Comparison of ENCODE assay signal across 9 mouse cellular contexts in genomic region chr6:37211545-37212247, GRCm38 (mm10).
A peak's percentile ranks its signal among the peaks of the same experiment; 100 is the strongest.
DNase-seq lines count a peak whose midpoint lies in the region; ATAC-seq lines count a peak whose summit lies in the region.
"Had no signal": no experiment of that assay in that cellular context is flagged by ENCODE, and none has a peak within 500 bp of the region (broad histone marks: within the 10 kb centered on the region; RNA-seq: fewer than 3 reads in every experiment).

No protein-coding gene starts in this region.

- H3K4me2 ChIP-seq in embryonic facial prominence, embryonic 12.5 days (replicated peaks) = no peak overlapping the region
- no peak overlapping the region for H3K4me2 ChIP-seq in hindbrain, embryonic 13.5 days
- H3K4me2 ChIP-seq in neural tube, embryonic 12.5 days (replicated peaks) = no peak overlapping the region
- H3K4me2 ChIP-seq: liver, embryonic 13.5 days had no signal

- peaks cover 32% of the 10 kb centered on the region for H3K4me1 ChIP-seq in embryonic facial prominence, embryonic 12.5 days
- H3K4me1 ChIP-seq in hindbrain, embryonic 13.5 days (replicated peaks) = peaks cover 43% of the 10 kb centered on the region
- H3K4me1 ChIP-seq in neural tube, embryonic 12.5 days = peaks cover 19% of the 10 kb centered on the region
- H3K4me1 ChIP-seq: liver, embryonic 13.5 days had no signal

- no peaks in the 10 kb centered on the region for H3K36me3 ChIP-seq in embryonic facial prominence, embryonic 12.5 days
- no peaks in the 10 kb centered on the region for H3K36me3 ChIP-seq in hindbrain, embryonic 13.5 days
- no peaks in the 10 kb centered on the region for H3K36me3 ChIP-seq in neural tube, embryonic 12.5 days
- H3K36me3 ChIP-seq: liver, embryonic 13.5 days had no signal

- no peaks in the 10 kb centered on the region for H3K27me3 ChIP-seq in embryonic facial prominence, embryonic 12.5 days
- H3K27me3 ChIP-seq in hindbrain, embryonic 13.5 days = no peaks in the 10 kb centered on the region
- H3K27me3 ChIP-seq in neural tube, embryonic 12.5 days (replicated peaks) = no peaks in the 10 kb centered on the region
- H3K27me3 ChIP-seq: liver, embryonic 13.5 days had no signal

- peak overlapping the region; percentile 51; the same call in 1 of the 2 replicates for H3K27ac ChIP-seq in embryonic facial prominence, embryonic 12.5 days
- peak overlapping the region; percentile 83 for H3K27ac ChIP-seq in hindbrain, embryonic 13.5 days
- H3K27ac ChIP-seq in neural tube, embryonic 12.5 days = no peak overlapping the region
- H3K27ac ChIP-seq: liver, embryonic 13.5 days had no signal

- H3K9ac ChIP-seq in embryonic facial prominence, embryonic 12.5 days = no peak overlapping the region
- H3K9ac ChIP-seq in hindbrain, embryonic 13.5 days = no peak overlapping the region
- H3K9ac ChIP-seq in neural tube, embryonic 12.5 days = no peak overlapping the region
- H3K9ac ChIP-seq: liver, embryonic 13.5 days had no signal

- ATAC-seq in embryonic facial prominence, embryonic 12.5 days (ENCODE audit: insufficient number of reproducible peaks, insufficient read depth, low FRiP score, low TSS enrichment) = no peak
- ATAC-seq in hindbrain, embryonic 13.5 days (ENCODE audit: low FRiP score) = peak; percentile 44
- peak; percentile 68; the same call in 1 of the 2 replicates for ATAC-seq in neural tube, embryonic 12.5 days (ENCODE audit: low FRiP score, low read depth)

- WGBS in embryonic facial prominence, embryonic 12.5 days = 34% methylated on average over 9 of the region's 9 CpGs
- 21% methylated on average over 9 of the region's 9 CpGs for WGBS in hindbrain, embryonic 13.5 days
- WGBS in neural tube, embryonic 12.5 days = 34% methylated on average over 9 of the region's 9 CpGs

- H3K9me3 ChIP-seq in embryonic facial prominence, embryonic 12.5 days = no peaks in the 10 kb centered on the region
- H3K9me3 ChIP-seq in hindbrain, embryonic 13.5 days = no peaks in the 10 kb centered on the region
- H3K9me3 ChIP-seq in neural tube, embryonic 12.5 days = no peaks in the 10 kb centered on the region
- H3K9me3 ChIP-seq: liver, embryonic 13.5 days had no signal

- DNase-seq in kidney, postnatal 14 days = peak; percentile 21
- DNase-seq in kidney, postnatal 10 days = no peak
- no peak for DNase-seq in thymus, postnatal 0 days (ENCODE audit: low spot score)
- no peak for DNase-seq in lung, postnatal 14 days
- DNase-seq: cerebellum, adult 11 months; liver, embryonic 13.5 days had no signal

- H3K4me3 ChIP-seq in embryonic facial prominence, embryonic 12.5 days = no peak overlapping the region
- H3K4me3 ChIP-seq in hindbrain, embryonic 13.5 days = no peak overlapping the region
- no peak overlapping the region for H3K4me3 ChIP-seq in neural tube, embryonic 12.5 days
- H3K4me3 ChIP-seq: liver, embryonic 13.5 days had no signal
